Mouse (Mus musculus): Measurements from ENCODE around the gene Arxes2. TPM values are rescaled to one million over a fixed set of nuclear protein-coding genes. Genes with fewer than 3 reads are reported as not detected.

Arxes2 gene
- polyA plus RNA-seq, 1 experiment from 2014 or later = 78.4 TPM

- no peak for ATAC-seq (ENCODE audit: insufficient number of reproducible peaks, insufficient read depth, low FRiP score, low read depth)
- H3K4me1 ChIP-seq (ENCODE audit: control insufficient read depth in 2 of 2, insufficient read depth in 2 of 2, low read length in 2 of 2) = peaks cover 0 to under 1% of the 10 kb centered on the region in 2 experiments; a peak in 1 of 4 replicates
- H3K9ac ChIP-seq (ENCODE audit: low read length) = no peak overlapping the region
- whole genome bisulfite sequencing = 55% methylated on average over 6 of the region's 6 CpGs
- H3K4me2 ChIP-seq (ENCODE audit: low read length) = no peak overlapping the region
- no peak overlapping the region for H3K27ac ChIP-seq (replicated peaks in 1 of 2; ENCODE audit: control insufficient read depth in 1 of 2, insufficient read depth in 1 of 2, low read depth in 2 of 2, low read length in 2 of 2)
- H3K27me3 ChIP-seq (ENCODE audit: control insufficient read depth, insufficient read depth, low read length) = no peaks in the 10 kb centered on the region
- H3K9me3 ChIP-seq (ENCODE audit: control insufficient read depth, low read length) = no peaks in the 10 kb centered on the region
- no peaks in the 10 kb centered on the region for H3K36me3 ChIP-seq (ENCODE audit: control insufficient read depth, insufficient read depth, low read length)
- H3K4me3 ChIP-seq (ENCODE audit: control insufficient read depth in 1 of 2, insufficient read depth in 1 of 2, low read depth in 1 of 2, low read length in 2 of 2) = no peak overlapping the region
These were observed 30.5 kb upstream of the Arxes2 start for GRCm38 (mm10) chrX:135963130-135963529.

- H3K27ac ChIP-seq (replicated peaks in 1 of 2; ENCODE audit: control insufficient read depth in 1 of 2, insufficient read depth in 1 of 2, low read depth in 2 of 2, low read length in 2 of 2) = no peak overlapping the region
- no peaks in the 10 kb centered on the region for H3K9me3 ChIP-seq (ENCODE audit: control insufficient read depth, low read length)
- ATAC-seq (ENCODE audit: insufficient number of reproducible peaks, insufficient read depth, low FRiP score, low read depth) = no peak
- H3K4me1 ChIP-seq (ENCODE audit: control insufficient read depth in 2 of 2, insufficient read depth in 2 of 2, low read length in 2 of 2) = no peaks in the 10 kb centered on the region
- H3K4me3 ChIP-seq (ENCODE audit: control insufficient read depth in 1 of 2, insufficient read depth in 1 of 2, low read depth in 1 of 2, low read length in 2 of 2) = no peak overlapping the region
- no peaks in the 10 kb centered on the region for H3K27me3 ChIP-seq (ENCODE audit: control insufficient read depth, insufficient read depth, low read length)
- H3K9ac ChIP-seq (ENCODE audit: low read length) = no peak overlapping the region
- no peak overlapping the region for H3K4me2 ChIP-seq (ENCODE audit: low read length)
- 13% methylated on average over 3 of the region's 3 CpGs for WGBS
- no peaks in the 10 kb centered on the region for H3K36me3 ChIP-seq (ENCODE audit: control insufficient read depth, insufficient read depth, low read length)
These were observed 30.0 kb upstream of the Arxes2 start for GRCm38 (mm10) chrX:135963629-135964028.

- no peak overlapping the region for H3K4me2 ChIP-seq (ENCODE audit: low read length)
- no peaks in the 10 kb centered on the region for H3K27me3 ChIP-seq (ENCODE audit: control insufficient read depth, insufficient read depth, low read length)
- no peaks in the 10 kb centered on the region for H3K36me3 ChIP-seq (ENCODE audit: control insufficient read depth, insufficient read depth, low read length)
- no peak overlapping the region for H3K4me3 ChIP-seq (ENCODE audit: control insufficient read depth in 1 of 2, insufficient read depth in 1 of 2, low read depth in 1 of 2, low read length in 2 of 2)
- H3K4me1 ChIP-seq (ENCODE audit: control insufficient read depth in 2 of 2, insufficient read depth in 2 of 2, low read length in 2 of 2) = no peaks in the 10 kb centered on the region
- H3K27ac ChIP-seq (replicated peaks in 1 of 2; ENCODE audit: control insufficient read depth in 1 of 2, insufficient read depth in 1 of 2, low read depth in 2 of 2, low read length in 2 of 2) = no peak overlapping the region
- no peak overlapping the region for H3K9ac ChIP-seq (ENCODE audit: low read length)
- ATAC-seq (ENCODE audit: insufficient number of reproducible peaks, insufficient read depth, low FRiP score, low read depth) = no peak
- no peaks in the 10 kb centered on the region for H3K9me3 ChIP-seq (ENCODE audit: control insufficient read depth, low read length)
- WGBS = 64% methylated on average over 10 of the region's 10 CpGs
These were observed 19.8 kb upstream of the Arxes2 start for GRCm38 (mm10) chrX:135973597-135974423.

- H3K9me3 ChIP-seq (ENCODE audit: control insufficient read depth, low read length) = no peaks in the 10 kb centered on the region
- no peaks in the 10 kb centered on the region for H3K27me3 ChIP-seq (ENCODE audit: control insufficient read depth, insufficient read depth, low read length)
- no peaks in the 10 kb centered on the region for H3K36me3 ChIP-seq (ENCODE audit: control insufficient read depth, insufficient read depth, low read length)
- peak overlapping the region; percentile 42 for H3K4me2 ChIP-seq (ENCODE audit: low read length)
- H3K4me3 ChIP-seq (ENCODE audit: control insufficient read depth in 1 of 2, insufficient read depth in 1 of 2, low read depth in 1 of 2, low read length in 2 of 2) = peak overlapping the region in 1 of 2 experiments; percentile 1; a peak in 1 of 4 replicates
- ATAC-seq (ENCODE audit: insufficient number of reproducible peaks, insufficient read depth, low FRiP score, low read depth) = no peak
- H3K27ac ChIP-seq (replicated peaks in 1 of 2; ENCODE audit: control insufficient read depth in 1 of 2, insufficient read depth in 1 of 2, low read depth in 2 of 2, low read length in 2 of 2) = no peak overlapping the region
- H3K4me1 ChIP-seq (ENCODE audit: control insufficient read depth in 2 of 2, insufficient read depth in 2 of 2, low read length in 2 of 2) = no peaks in the 10 kb centered on the region
- 58% methylated on average over 20 of the region's 20 CpGs for WGBS
- H3K9ac ChIP-seq (ENCODE audit: low read length) = no peak overlapping the region
These were observed 19.0 kb upstream of the Arxes2 start for GRCm38 (mm10) chrX:135974424-135975225.

DNA sequence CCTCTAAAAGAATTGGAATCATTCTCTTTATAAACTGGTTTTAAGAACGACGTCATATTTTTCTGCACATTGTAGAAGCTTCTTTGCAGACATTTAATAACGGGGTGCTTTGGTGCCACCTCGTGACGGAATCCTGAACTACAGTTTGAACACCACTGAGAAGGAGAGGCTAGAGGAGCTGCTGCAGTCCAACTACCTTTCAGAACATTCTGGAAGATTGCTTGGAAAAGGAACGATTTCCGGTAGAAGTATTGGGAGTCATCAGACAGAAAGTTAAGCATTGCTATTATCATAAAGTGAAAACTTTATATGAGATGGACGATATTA lies 18.4 kb upstream of the Arxes2 start:
- H3K4me3 ChIP-seq (ENCODE audit: control insufficient read depth in 1 of 2, insufficient read depth in 1 of 2, low read depth in 1 of 2, low read length in 2 of 2) = peak overlapping the region in 1 of 2 experiments; percentile 1; a peak in 1 of 4 replicates
- H3K36me3 ChIP-seq (ENCODE audit: control insufficient read depth, insufficient read depth, low read length) = no peaks in the 10 kb centered on the region
- no peak overlapping the region for H3K9ac ChIP-seq (ENCODE audit: low read length)
- H3K27ac ChIP-seq (replicated peaks in 1 of 2; ENCODE audit: control insufficient read depth in 1 of 2, insufficient read depth in 1 of 2, low read depth in 2 of 2, low read length in 2 of 2) = no peak overlapping the region
- H3K4me1 ChIP-seq (ENCODE audit: control insufficient read depth in 2 of 2, insufficient read depth in 2 of 2, low read length in 2 of 2) = no peaks in the 10 kb centered on the region
- no peaks in the 10 kb centered on the region for H3K9me3 ChIP-seq (ENCODE audit: control insufficient read depth, low read length)
- H3K4me2 ChIP-seq (ENCODE audit: low read length) = peak overlapping the region; percentile 42
- no peaks in the 10 kb centered on the region for H3K27me3 ChIP-seq (ENCODE audit: control insufficient read depth, insufficient read depth, low read length)
- 24% methylated on average over 8 of the region's 8 CpGs for WGBS
- ATAC-seq (ENCODE audit: insufficient number of reproducible peaks, insufficient read depth, low FRiP score, low read depth) = no peak

- H3K4me1 ChIP-seq (ENCODE audit: control insufficient read depth in 2 of 2, insufficient read depth in 2 of 2, low read length in 2 of 2) = no peaks in the 10 kb centered on the region
- no peaks in the 10 kb centered on the region for H3K9me3 ChIP-seq (ENCODE audit: control insufficient read depth, low read length)
- no peak overlapping the region for H3K9ac ChIP-seq (ENCODE audit: low read length)
- no peak for ATAC-seq (ENCODE audit: insufficient number of reproducible peaks, insufficient read depth, low FRiP score, low read depth)
- H3K36me3 ChIP-seq (ENCODE audit: control insufficient read depth, insufficient read depth, low read length) = no peaks in the 10 kb centered on the region
- H3K4me3 ChIP-seq (ENCODE audit: control insufficient read depth in 1 of 2, insufficient read depth in 1 of 2, low read depth in 1 of 2, low read length in 2 of 2) = no peak overlapping the region
- no peak overlapping the region for H3K27ac ChIP-seq (replicated peaks in 1 of 2; ENCODE audit: control insufficient read depth in 1 of 2, insufficient read depth in 1 of 2, low read depth in 2 of 2, low read length in 2 of 2)
- H3K27me3 ChIP-seq (ENCODE audit: control insufficient read depth, insufficient read depth, low read length) = no peaks in the 10 kb centered on the region
- no peak overlapping the region for H3K4me2 ChIP-seq (ENCODE audit: low read length)
- 73% methylated on average over 6 of the region's 6 CpGs for WGBS
These were observed 8.9 kb upstream of the Arxes2 start for GRCm38 (mm10) chrX:135984539-135985260.

- Histone ChIP-seq H3K9me3 (ENCODE audit: control insufficient read depth, low read length) (no peaks in the 10 kb centered on the region), H3K4me3 (ENCODE audit: control insufficient read depth in 1 of 2, insufficient read depth in 1 of 2, low read depth in 1 of 2, low read length in 2 of 2) (no peak overlapping the region), H3K27me3 (ENCODE audit: control insufficient read depth, insufficient read depth, low read length) (no peaks in the 10 kb centered on the region), H3K27ac (replicated peaks in 1 of 2; ENCODE audit: control insufficient read depth in 1 of 2, insufficient read depth in 1 of 2, low read depth in 2 of 2, low read length in 2 of 2) (no peak overlapping the region), H3K4me2 (ENCODE audit: low read length) (no peak overlapping the region), H3K4me1 (ENCODE audit: control insufficient read depth in 2 of 2, insufficient read depth in 2 of 2, low read length in 2 of 2) (no peaks in the 10 kb centered on the region), H3K9ac (ENCODE audit: low read length) (no peak overlapping the region), H3K36me3 (ENCODE audit: control insufficient read depth, insufficient read depth, low read length) (no peaks in the 10 kb centered on the region)
- WGBS = 87% methylated on average over 3 of the region's 3 CpGs
- no peak for ATAC-seq (ENCODE audit: insufficient number of reproducible peaks, insufficient read depth, low FRiP score, low read depth)
These were observed 7.4 kb upstream of the Arxes2 start for GRCm38 (mm10) chrX:135986267-135986666.

Measured in heart, embryonic 14.5 days (tissue).